Mouse (Mus musculus) ES-Bruce4 (cell line): Measurements from ENCODE around the gene Mast4. TPM values are rescaled to one million over a fixed set of nuclear protein-coding genes. Genes with fewer than 3 reads are reported as not detected.

Experiments used
- H3K27ac ChIP-seq: 2 replicates; pipeline ENCODE4 v1.5.1; 2012; ENCODE audit warnings: low read length, inconsistent platforms; ENCODE audit not compliant: insufficient read depth
- H3K27me3 ChIP-seq: 2 replicates; pipeline ENCODE4 v1.6.1; 2012; ENCODE audit warnings: mild to moderate bottlenecking, low read length, inconsistent platforms; ENCODE audit not compliant: control insufficient read depth, poor library complexity, insufficient read depth, severe bottlenecking
- H3K36me3 ChIP-seq: 2 replicates; pipeline ENCODE4 v1.6.1; 2012; ENCODE audit warnings: inconsistent platforms, mild to moderate bottlenecking, low read length, moderate library complexity; ENCODE audit not compliant: control insufficient read depth, poor library complexity, insufficient read depth, severe bottlenecking
- H3K4me1 ChIP-seq: one replicate; pipeline ENCODE4 v1.8.1; 2011; ENCODE audit warnings: low read length; ENCODE audit not compliant: control insufficient read depth, insufficient read depth
- H3K4me3 ChIP-seq: 2 replicates; pipeline ENCODE4 v1.5.1; 2011; ENCODE audit warnings: low read depth, mild to moderate bottlenecking, low read length
- H3K9ac ChIP-seq: 2 replicates; pipeline ENCODE4 v1.6.1; 2012; ENCODE audit warnings: low read depth, mild to moderate bottlenecking, inconsistent platforms; ENCODE audit not compliant: poor library complexity, severe bottlenecking
- H3K9me3 ChIP-seq: replicated peaks from 2 replicates; pipeline ENCODE4 v1.6.1; 2012; ENCODE audit warnings: mild to moderate bottlenecking, low read length, inconsistent platforms; ENCODE audit not compliant: control insufficient read depth, poor library complexity, insufficient read depth, severe bottlenecking
- CTCF ChIP-seq: IDR thresholded peaks from one replicate; pipeline ENCODE4 v1.8.1; 2011; ENCODE audit warnings: low read depth, low read length
- EP300 ChIP-seq: IDR thresholded peaks from 2 replicates; pipeline ENCODE4 v1.6.1; 2011; ENCODE audit warnings: low read depth, low read length; ENCODE audit not compliant: insufficient read depth
- POLR2A ChIP-seq: IDR thresholded peaks from one replicate; pipeline ENCODE4 v1.8.1; 2011; ENCODE audit warnings: low read length; ENCODE audit not compliant: insufficient read depth
- polyA plus RNA-seq: library from polyadenylated mRNA; stranded (reverse); fragments of >200 nt; gene quantifications from 2 replicates; pipeline ENCODE4 v1.2.4, GENCODE M21; 2011; ENCODE audit warnings: low read depth; ENCODE audit not compliant: missing spikeins, insufficient read depth, insufficient read length

The Mast4 gene
- polyA plus RNA-seq, 1 experiment, result 25.3 TPM

DNA sequence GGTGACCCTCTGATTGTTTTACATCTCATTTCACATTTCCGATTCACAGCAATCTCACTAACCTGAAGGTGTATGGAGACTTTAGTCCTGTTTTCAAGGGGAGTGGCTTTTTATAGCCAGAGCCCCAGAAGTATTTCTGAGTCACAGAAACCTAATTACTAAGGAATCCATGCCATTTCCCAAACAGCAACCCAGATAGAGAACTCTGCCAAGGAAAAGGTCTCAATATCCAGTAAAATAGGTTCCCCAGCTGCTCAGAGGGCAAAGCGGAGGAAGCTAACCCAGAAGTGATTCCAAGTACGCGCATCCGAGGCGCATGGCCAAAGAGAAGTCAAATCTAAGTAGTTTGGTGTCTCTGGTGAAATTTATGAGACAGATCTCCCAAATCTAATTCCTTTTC, 370.8 kb downstream of the Mast4 start:
- no peak overlapping the region for H3K4me3 ChIP-seq
- no peaks in the 10 kb centered on the region for H3K36me3 ChIP-seq
- H3K9ac ChIP-seq, result no peak overlapping the region
- H3K27ac ChIP-seq, result no peak overlapping the region
- no peaks in the 10 kb centered on the region for H3K4me1 ChIP-seq
- no peak for TF ChIP-seq CTCF
- no peak for TF ChIP-seq POLR2A
- TF ChIP-seq EP300, result no peak
- no peaks in the 10 kb centered on the region for H3K9me3 ChIP-seq
- H3K27me3 ChIP-seq, result no peaks in the 10 kb centered on the region

DNA sequence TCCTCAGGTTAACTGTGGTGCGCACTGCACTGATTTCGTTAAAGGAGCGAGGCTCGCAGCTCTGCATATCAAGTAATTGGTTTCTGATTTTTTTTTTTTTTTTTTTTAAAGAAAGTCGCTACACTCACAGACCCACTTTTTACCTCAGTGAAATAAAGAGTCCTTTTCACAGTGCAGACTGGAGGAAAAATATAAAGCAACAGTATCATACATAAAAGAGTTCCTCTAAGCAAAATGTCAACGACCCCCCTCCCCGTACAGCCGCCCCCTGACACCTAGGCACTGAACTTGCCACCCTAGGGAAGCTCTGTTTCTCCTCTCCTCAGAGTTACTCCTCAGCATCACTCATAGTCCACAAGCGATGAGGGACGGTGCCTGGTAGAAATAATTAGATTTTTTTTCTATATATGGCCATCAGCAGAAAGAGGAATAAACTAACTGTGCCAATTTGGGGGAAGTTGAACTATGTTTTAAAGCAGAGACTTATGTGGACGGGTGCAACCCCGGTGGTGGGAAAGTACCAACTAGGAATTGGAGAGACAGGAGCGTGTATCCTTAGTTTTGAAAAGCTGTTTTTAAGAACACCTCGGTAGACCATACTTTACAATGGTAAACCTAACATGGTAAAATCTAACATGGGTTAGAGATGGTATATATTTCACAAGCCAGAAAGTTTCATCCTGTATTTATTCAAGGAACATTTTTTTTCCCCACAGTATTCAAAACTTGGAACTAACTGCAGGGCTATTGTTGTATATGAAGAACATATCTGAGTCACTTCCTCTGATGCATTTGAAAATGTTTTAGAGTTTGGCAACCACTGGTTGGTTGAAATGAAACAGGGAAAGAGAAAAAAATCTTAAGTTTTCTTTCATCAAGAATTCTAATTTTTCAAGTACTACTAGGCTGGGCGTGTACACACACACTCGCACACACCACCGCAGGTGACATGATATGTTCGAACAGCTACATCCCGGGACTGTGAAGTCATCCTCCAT, 375.7 kb downstream of the Mast4 start:
- H3K4me1 ChIP-seq, result no peaks in the 10 kb centered on the region
- no peak for TF ChIP-seq POLR2A
- no peak for TF ChIP-seq EP300
- TF ChIP-seq CTCF, result no peak
- no peak overlapping the region for H3K27ac ChIP-seq
- H3K9ac ChIP-seq, result no peak overlapping the region
- H3K27me3 ChIP-seq, result no peaks in the 10 kb centered on the region
- H3K9me3 ChIP-seq, result no peaks in the 10 kb centered on the region
- no peaks in the 10 kb centered on the region for H3K36me3 ChIP-seq
- H3K4me3 ChIP-seq, result no peak overlapping the region

DNA sequence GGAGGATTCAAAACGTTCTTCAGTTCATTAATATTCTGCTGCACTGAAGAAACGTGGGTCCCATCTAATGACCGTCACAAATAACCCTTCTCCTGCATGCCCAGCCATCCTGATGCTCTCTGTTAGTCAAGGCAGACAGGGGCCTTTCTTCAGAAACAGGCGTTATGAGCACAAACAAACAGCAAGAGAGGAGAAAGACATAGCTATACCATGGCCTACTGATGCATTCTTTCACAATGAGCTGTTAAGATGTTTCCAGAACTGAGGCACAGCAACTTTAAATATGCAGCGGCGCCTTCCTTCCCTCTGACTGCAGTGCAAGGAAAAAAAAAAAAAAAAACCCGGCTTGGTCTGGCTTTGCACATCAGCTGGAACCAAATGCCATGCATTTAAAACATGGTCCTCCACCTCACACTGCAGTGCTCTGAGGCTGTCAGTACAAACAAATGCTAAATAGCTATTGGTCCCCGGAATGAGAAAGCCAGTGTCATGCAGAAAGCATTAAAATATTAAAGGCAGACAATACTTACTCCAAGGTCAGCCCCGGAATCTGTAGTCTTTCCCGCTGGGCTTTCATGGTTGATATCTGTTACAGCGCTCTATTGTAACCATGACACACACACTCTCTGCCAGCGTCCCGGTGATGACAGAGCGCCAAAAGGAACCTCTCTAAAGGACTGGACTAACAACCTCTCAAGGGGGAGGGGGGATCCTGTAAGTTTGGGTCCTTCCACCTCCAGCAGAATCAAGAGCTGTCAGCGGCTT, 376.6 kb downstream of the Mast4 start:
- Histone ChIP-seq H3K9ac (no peak overlapping the region), H3K36me3 (no peaks in the 10 kb centered on the region), H3K9me3 (no peaks in the 10 kb centered on the region), H3K4me3 (no peak overlapping the region), H3K27ac (0 out of 2 replicates have a peak overlapping the region, but pooled peaks have one; percentile 19), H3K27me3 (no peaks in the 10 kb centered on the region; the same call in 1 of the 2 replicates), H3K4me1 (no peaks in the 10 kb centered on the region)
- no peak for TF ChIP-seq CTCF
- TF ChIP-seq EP300, result no peak
- no peak for TF ChIP-seq POLR2A

DNA sequence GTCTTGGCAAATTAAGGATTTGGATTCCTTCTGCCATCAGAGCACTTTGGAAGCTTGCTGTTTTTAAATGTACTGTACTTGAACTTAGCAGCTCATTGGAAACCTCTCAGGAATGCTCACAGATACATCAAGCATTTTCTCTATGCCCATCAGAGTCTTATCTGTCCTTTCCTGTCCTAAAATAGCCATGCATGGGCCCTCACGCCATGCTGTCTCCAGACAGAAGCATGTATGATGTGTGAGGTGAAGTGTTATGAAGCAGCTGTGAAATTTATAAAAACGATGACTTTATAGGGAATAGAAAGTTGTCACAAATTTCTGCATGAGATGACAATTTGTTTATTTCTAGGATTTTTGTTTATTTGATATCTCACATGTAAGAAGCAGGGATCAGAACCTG, 378.8 kb downstream of the Mast4 start:
- no peak overlapping the region for H3K9ac ChIP-seq
- H3K36me3 ChIP-seq, result no peaks in the 10 kb centered on the region
- TF ChIP-seq CTCF (no peak), EP300 (no peak), POLR2A (no peak)
- H3K9me3 ChIP-seq, result no peaks in the 10 kb centered on the region
- H3K27ac ChIP-seq, result no peak overlapping the region
- H3K4me3 ChIP-seq, result no peak overlapping the region
- H3K4me1 ChIP-seq, result no peaks in the 10 kb centered on the region
- no peaks in the 10 kb centered on the region; the same call in 1 of the 2 replicates for H3K27me3 ChIP-seq

DNA sequence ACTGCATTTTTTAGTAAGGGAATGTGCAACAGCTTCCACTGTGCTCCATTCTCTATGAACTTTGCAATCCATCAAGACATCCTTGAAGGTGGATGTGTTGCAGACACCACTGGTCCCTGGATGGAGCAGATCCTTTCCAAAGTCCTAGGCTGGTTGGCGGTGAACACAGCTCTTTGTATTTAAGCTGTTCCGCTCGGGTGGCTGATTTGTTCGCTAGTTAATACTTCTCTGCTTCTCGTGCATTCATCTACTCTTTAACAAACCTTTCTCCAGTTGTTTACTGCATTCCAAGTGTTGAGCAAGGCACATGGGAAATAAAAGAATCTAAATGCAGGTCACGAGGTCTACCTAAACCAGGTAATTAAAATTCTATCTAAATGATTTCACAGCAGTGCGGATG, 384.5 kb downstream of the Mast4 start:
- TF ChIP-seq CTCF (no peak), EP300 (no peak), POLR2A (no peak)
- Histone ChIP-seq H3K27me3 (no peaks in the 10 kb centered on the region; the same call in 1 of the 2 replicates), H3K9ac (no peak overlapping the region), H3K4me1 (no peaks in the 10 kb centered on the region), H3K4me3 (no peak overlapping the region), H3K36me3 (no peaks in the 10 kb centered on the region), H3K27ac (no peak overlapping the region), H3K9me3 (no peaks in the 10 kb centered on the region)

DNA sequence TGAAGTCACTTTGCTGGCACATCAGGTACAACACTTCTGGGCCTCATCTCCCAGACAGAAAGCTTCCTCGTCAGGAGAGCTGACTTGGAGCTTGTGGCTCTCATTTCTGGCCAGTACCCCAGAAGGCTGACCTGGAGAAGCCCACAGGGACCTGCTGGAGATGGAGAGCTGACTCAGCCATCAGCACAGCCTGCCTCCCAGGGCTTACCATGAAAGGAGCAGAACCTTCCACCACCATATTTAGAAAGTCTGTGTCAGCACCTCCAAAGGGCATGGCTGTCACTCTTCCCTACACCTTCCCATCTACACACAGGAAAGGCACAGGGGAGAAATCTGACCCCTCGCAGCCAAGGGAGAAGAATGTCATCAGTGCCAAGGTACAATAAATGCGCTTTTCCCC, 385.3 kb downstream of the Mast4 start:
- H3K9ac ChIP-seq, result no peak overlapping the region
- H3K36me3 ChIP-seq, result no peaks in the 10 kb centered on the region
- H3K27me3 ChIP-seq, result no peaks in the 10 kb centered on the region; the same call in 1 of the 2 replicates
- TF ChIP-seq CTCF (no peak), POLR2A (no peak), EP300 (no peak)
- H3K4me1 ChIP-seq, result no peaks in the 10 kb centered on the region
- no peak overlapping the region for H3K4me3 ChIP-seq
- no peaks in the 10 kb centered on the region for H3K9me3 ChIP-seq
- no peak overlapping the region for H3K27ac ChIP-seq
